Comparison of ENCODE assay signal across 9 mouse cellular contexts in the genomic region with DNA sequence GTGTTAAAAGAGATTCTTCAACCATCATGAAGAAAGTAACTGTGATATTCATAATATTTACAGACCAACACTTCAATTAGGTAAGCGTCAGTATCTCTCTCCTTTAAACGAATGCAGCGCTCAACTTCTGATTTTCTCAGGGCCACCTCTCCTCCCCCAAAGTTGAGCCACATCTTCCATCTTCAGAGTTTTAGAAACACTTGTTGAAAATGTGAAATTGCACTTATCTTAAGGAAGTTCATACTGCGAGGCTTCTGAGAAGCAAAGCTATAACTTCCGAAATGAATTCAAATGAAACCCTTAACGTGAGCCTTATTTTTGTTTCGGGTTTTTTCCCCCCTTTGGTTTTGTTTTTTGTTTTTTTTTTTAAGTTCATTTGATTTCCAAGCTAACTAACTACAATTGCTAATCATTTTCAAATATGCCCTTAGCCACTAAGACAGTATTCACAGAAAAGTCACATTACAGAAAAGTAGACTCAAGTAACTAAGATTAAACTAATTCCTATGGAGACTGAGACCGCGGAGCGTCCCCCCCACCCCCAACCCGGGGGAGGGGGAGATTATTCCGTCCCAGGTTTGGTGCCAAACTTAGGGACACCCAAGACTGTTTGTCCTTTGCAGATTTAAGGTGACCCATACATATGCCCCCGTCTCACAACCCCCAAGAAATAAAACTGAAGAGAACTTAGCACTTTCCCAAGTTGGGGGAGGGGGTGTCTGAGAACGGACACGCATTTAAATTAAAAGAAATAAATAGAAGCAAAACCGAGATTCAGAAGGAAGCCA. TPM values are rescaled to one million over a fixed set of nuclear protein-coding genes. Genes with fewer than 3 reads are reported as not detected.
A peak's percentile ranks its signal among the peaks of the same experiment; 100 is the strongest.
DNase-seq lines count a peak whose midpoint lies in the region; ATAC-seq and TF ChIP-seq lines count a peak whose summit lies in the region.
"Had no signal": no experiment of that assay in that cellular context is flagged by ENCODE, and none has a peak within 500 bp of the region (broad histone marks: within the 10 kb centered on the region; RNA-seq: fewer than 3 reads in every experiment).

No protein-coding gene starts in this region.

- ATAC-seq in limb, embryonic 15.5 days (ENCODE audit: insufficient number of reproducible peaks, low FRiP score, low TSS enrichment, low read depth): no peak

- TF ChIP-seq CTCF in thymus, adult 2 months (IDR thresholded peaks at IDR 0.05; ENCODE audit: borderline replicate concordance, control insufficient read depth, extremely low read depth, insufficient read depth, low read length, poor library complexity): no peak

- DNase-seq in embryo, embryonic 10.5 days (ENCODE audit: low spot score): peak; percentile 51
- DNase-seq in embryo, embryonic 10 days (ENCODE audit: low spot score): no peak
- DNase-seq in thymus, adult 2 months: no peak
- no peak for DNase-seq in thymus, postnatal 25 days
- DNase-seq in thymus, postnatal 4 days: peak; percentile 54
- DNase-seq in cerebellum, adult 11 months: no peak
- no peak for DNase-seq in layer of hippocampus, adult 9-10 months (ENCODE audit: low spot score)

- peak overlapping the region; percentile 93 for H3K4me2 ChIP-seq in limb, embryonic 15.5 days

- no peaks in the 10 kb centered on the region for H3K27me3 ChIP-seq in thymus, adult 2 months (ENCODE audit: control insufficient read depth, insufficient read depth, low read length)
- H3K27me3 ChIP-seq in limb, embryonic 15.5 days: peaks cover 71% of the 10 kb centered on the region

- H3K9me3 ChIP-seq in limb, embryonic 15.5 days: no peaks in the 10 kb centered on the region

- H3K9ac ChIP-seq in limb, embryonic 15.5 days: 0 out of 2 replicates have a peak overlapping the region, but pooled peaks have one; percentile 37

- TF ChIP-seq POLR2A in thymus, adult 2 months (IDR thresholded peaks at IDR 0.05; ENCODE audit: control insufficient read depth, extremely low read depth, insufficient read depth, low read length, poor library complexity): no peak

- WGBS in thymus, adult 2 months: 4% methylated on average over 16 of the region's 16 CpGs
- WGBS in limb, embryonic 15.5 days: 3% methylated on average over 16 of the region's 16 CpGs

- H3K36me3 ChIP-seq in thymus, adult 2 months (ENCODE audit: control insufficient read depth, insufficient read depth, low read length): peaks cover 9% of the 10 kb centered on the region; the same call in 1 of the 2 replicates
- no peaks in the 10 kb centered on the region for H3K36me3 ChIP-seq in limb, embryonic 15.5 days

- H3K27ac ChIP-seq in thymus, adult 2 months (ENCODE audit: control insufficient read depth, insufficient read depth, low read length): peak overlapping the region; percentile 97
- no peak overlapping the region for H3K27ac ChIP-seq in limb, embryonic 15.5 days

- H3K4me3 ChIP-seq in thymus, adult 2 months (ENCODE audit: control insufficient read depth, insufficient read depth, low read length): peak overlapping the region; percentile 67
- peak overlapping the region; percentile 47 for H3K4me3 ChIP-seq in limb, embryonic 15.5 days

- H3K4me1 ChIP-seq in thymus, adult 2 months (replicated peaks; ENCODE audit: control insufficient read depth, insufficient read depth, low read length): peaks cover 23% of the 10 kb centered on the region
- peaks cover 8% of the 10 kb centered on the region for H3K4me1 ChIP-seq in limb, embryonic 15.5 days

RNA-seq across cellular contexts. Expression of a gene that starts 0.7 kb away (rescaled TPM):
- polyA plus RNA-seq in thymus, adult 2 months (2012; rRNA removed): 143 and 183 TPM in 2 replicates
- polyA plus RNA-seq in limb, embryonic 15.5 days (2015; fragmentation: Nextera tagmentation; extraction: Ambion mirVana): 0.36 and 0.74 TPM in 2 replicates

RNA-seq across cellular contexts. Expression of a gene that starts 5.8 kb away (rescaled TPM):
- polyA plus RNA-seq in thymus, adult 2 months (2012; rRNA removed): 1.1 and 1.2 TPM in 2 replicates
- polyA plus RNA-seq in limb, embryonic 15.5 days (2015; fragmentation: Nextera tagmentation; extraction: Ambion mirVana): 0.12 and 0.17 TPM in 2 replicates

RNA-seq across cellular contexts. Expression of a gene that starts 42.1 kb away (rescaled TPM):
- polyA plus RNA-seq in thymus, adult 2 months (2012; rRNA removed): 66.8 and 74.6 TPM in 2 replicates
- 86.7 and 87.1 TPM in 2 replicates for polyA plus RNA-seq in limb, embryonic 15.5 days (2015; fragmentation: Nextera tagmentation; extraction: Ambion mirVana)

RNA-seq across cellular contexts. Expression of a gene that starts 53.0 kb away (rescaled TPM):
- not detected in 2 replicates for polyA plus RNA-seq in thymus, adult 2 months (2012; rRNA removed)
- polyA plus RNA-seq in limb, embryonic 15.5 days (2015; fragmentation: Nextera tagmentation; extraction: Ambion mirVana): not detected in 2 replicates
- polyA plus RNA-seq: gonadal fat pad, adult 2 months had no signal

Comparison
In these comparisons a context has a peak if more than half of its experiments do, and no peak if none do; other contexts are left out.
1. DNase-seq: peak in embryo, embryonic 10.5 days (single experiment) and thymus, postnatal 4 days (single experiment); none in embryo, embryonic 10 days (single experiment), thymus, adult 2 months (single experiment), thymus, postnatal 25 days (single experiment), cerebellum, adult 11 months (single experiment) and layer of hippocampus, adult 9-10 months (single experiment).
2. RNA of a gene that starts 0.7 kb away (polyA plus RNA-seq): 143 to 183 TPM in thymus, adult 2 months; 0.36 to 0.74 TPM in limb, embryonic 15.5 days; every median in the first group is over 10 times any median in the second.